Mouse (Mus musculus) T-helper 1 cell (primary cell): ENCODE measurements around the gene Itgal.

Experiments used
- in situ Hi-C: fragments of 300-600 bp; cut with MboI, MseI; formaldehyde crosslinking; loops from one replicate; pipeline ENCODE4 v1.15.1; 2025; ENCODE audit warnings: high pct_unique_total_duplicates

Itgal gene

GRCm38 (mm10) chr7:127278311-127278710 is 17.7 kb upstream of the Itgal start:
- in situ Hi-C loops = no loop called here

GRCm38 (mm10) chr7:127280092-127280491 is 16.0 kb upstream of the Itgal start:
- in situ Hi-C loops = no loop called here

GRCm38 (mm10) chr7:127281114-127281513 is 14.9 kb upstream of the Itgal start:
- in situ Hi-C loops = no loop called here

- in situ Hi-C loops = no loop called here
Measured at GRCm38 (mm10) chr7:127282190-127282589, 13.9 kb upstream of the Itgal start.

- in situ Hi-C loops = no loop called here
Measured at GRCm38 (mm10) chr7:127285154-127285553, 10.9 kb upstream of the Itgal start.

GRCm38 (mm10) chr7:127287940-127288339 is 8.1 kb upstream of the Itgal start:
- in situ Hi-C loops = no loop called here

GRCm38 (mm10) chr7:127289306-127289705 is 6.8 kb upstream of the Itgal start:
- in situ Hi-C loops = no loop called here

GRCm38 (mm10) chr7:127290142-127290541 is 5.9 kb upstream of the Itgal start:
- in situ Hi-C loops = loop anchor here (5.0 kb wide), 1 partner anchor 73 kb away; no protein-coding TSS in a partner anchor

GRCm38 (mm10) chr7:127296786-127297555 is 911 bp downstream of the Itgal start:
- in situ Hi-C loops = no loop called here

- in situ Hi-C loops = no loop called here
Measured at GRCm38 (mm10) chr7:127297586-127298193, 1.6 kb downstream of the Itgal start.

GRCm38 (mm10) chr7:127308431-127308830 is 12.4 kb downstream of the Itgal start:
- in situ Hi-C loops = no loop called here

GRCm38 (mm10) chr7:127308887-127309286 is 12.8 kb downstream of the Itgal start:
- in situ Hi-C loops = no loop called here

GRCm38 (mm10) chr7:127309951-127310350 is 13.9 kb downstream of the Itgal start:
- in situ Hi-C loops = no loop called here

- in situ Hi-C loops = no loop called here
Measured at GRCm38 (mm10) chr7:127313912-127314311, 17.9 kb downstream of the Itgal start.

GRCm38 (mm10) chr7:127321106-127321505 is 25.0 kb downstream of the Itgal start:
- in situ Hi-C loops = no loop called here

- in situ Hi-C loops = no loop called here
Measured at GRCm38 (mm10) chr7:127322085-127322484, 26.0 kb downstream of the Itgal start.

- in situ Hi-C loops = no loop called here
Measured at GRCm38 (mm10) chr7:127324944-127325343, 28.9 kb downstream of the Itgal start.

- in situ Hi-C loops = no loop called here
Measured at GRCm38 (mm10) chr7:127325550-127325949, 29.5 kb downstream of the Itgal start.

GRCm38 (mm10) chr7:127326685-127327084 is 30.6 kb downstream of the Itgal start:
- in situ Hi-C loops = no loop called here

GRCm38 (mm10) chr7:127333240-127333639 is 37.2 kb downstream of the Itgal start:
- in situ Hi-C loops = no loop called here

GRCm38 (mm10) chr7:127335604-127336003 is 39.5 kb downstream of the Itgal start:
- in situ Hi-C loops = loop anchor here (5.0 kb wide), 1 partner anchor 33 kb away; no protein-coding TSS in a partner anchor

GRCm38 (mm10) chr7:127337636-127338035 is 41.6 kb downstream of the Itgal start:
- in situ Hi-C loops = loop anchor here (5.0 kb wide), 1 partner anchor 35 kb away; no protein-coding TSS in a partner anchor

GRCm38 (mm10) chr7:127341356-127341755 is 45.3 kb downstream of the Itgal start:
- in situ Hi-C loops = no loop called here
